Mouse (Mus musculus) lung, embryonic 16.5 days (tissue): ENCODE data around the gene Olfr1357. TPM values are rescaled to one million over a fixed set of nuclear protein-coding genes. Genes with fewer than 3 reads are reported as not detected.

Source experiments
- ATAC-seq: fragments of 200-750 bp; cut with Nextera tagmentation; 2 replicates; pipeline ENCODE4 v1.8.0; 2017; ENCODE audit warnings: low read depth, mild to moderate bottlenecking, moderate library complexity
- H3K27ac ChIP-seq: fragments of 300-500 bp; sonication (generic); 2 replicates; pipeline ENCODE4 v1.5.1; 2014; ENCODE audit warnings: mild to moderate bottlenecking, control low read depth, low read length
- H3K27me3 ChIP-seq: fragments of 300-500 bp; sonication (generic); 2 replicates; pipeline ENCODE4 v1.6.1; 2014; ENCODE audit warnings: low read depth, low read length, mixed read lengths; ENCODE audit not compliant: control insufficient read depth, insufficient read depth
- H3K36me3 ChIP-seq: fragments of 300-500 bp; sonication (generic); 2 replicates; pipeline ENCODE4 v1.6.1; 2014; ENCODE audit warnings: low read length; ENCODE audit not compliant: control insufficient read depth, insufficient read depth
- H3K4me1 ChIP-seq: fragments of 300-500 bp; sonication (generic); replicated peaks from 2 replicates; pipeline ENCODE4 v1.6.1; 2014; ENCODE audit warnings: low read length, mixed read lengths; ENCODE audit not compliant: control insufficient read depth, insufficient read depth
- H3K4me2 ChIP-seq: fragments of 300-500 bp; sonication (generic); 2 replicates; pipeline ENCODE4 v1.6.1; 2014; ENCODE audit warnings: low read depth, low read length, control low read depth
- H3K4me3 ChIP-seq: fragments of 300-500 bp; sonication (generic); 2 replicates; pipeline ENCODE4 v1.5.1; 2014; ENCODE audit warnings: mild to moderate bottlenecking, low read length, control low read depth
- H3K9ac ChIP-seq: fragments of 300-500 bp; sonication (generic); 2 replicates; pipeline ENCODE4 v1.6.1; 2014; ENCODE audit warnings: low read length, control low read depth
- H3K9me3 ChIP-seq: fragments of 300-500 bp; sonication (generic); 2 replicates; pipeline ENCODE4 v1.6.1; 2016; ENCODE audit warnings: low read length; ENCODE audit not compliant: control insufficient read depth
- WGBS: fragments of 180-500 bp; shearing (Covaris S2); extraction: QIAGEN DNeasy Blood & Tissue Kit; methylation state at CpG from one replicate; pipeline ENCODE4 v1.1.7; 2014; 5-methylcytosine and 5-hydroxymethylcytosine counted together
- polyA plus RNA-seq: library from polyadenylated mRNA; unstranded; fragments of >200 nt; fragmentation: Nextera tagmentation; extraction: Ambion mirVana; gene quantifications from 2 replicates; pipeline ENCODE4 v1.2.1, GENCODE M21; 2015

The Olfr1357 gene
- polyA plus RNA-seq, 1 experiment from 2014 or later, result not detected

GRCm38 (mm10) chr10:78574250-78575104, 43.4 kb downstream of the Olfr1357 start, which contains the start of gene Ilvbl:
Gene Ilvbl, plus strand, starts transcription at chr10:78574346.
- no peaks in the 10 kb centered on the region for H3K36me3 ChIP-seq
- H3K4me2 ChIP-seq, result peak within 1 kb of the TSS; percentile 71
- H3K4me3 ChIP-seq, result peak within 1 kb of the TSS; percentile 70
- peak within 1 kb of the TSS; percentile 95 for H3K27ac ChIP-seq
- H3K4me1 ChIP-seq, result peaks cover 5% of the 10 kb centered on the region
- WGBS, result under 1% methylated on average over 51 of the region's 51 CpGs
- H3K9me3 ChIP-seq, result no peaks in the 10 kb centered on the region
- peak; percentile 92 for ATAC-seq
- peak within 1 kb of the TSS; percentile 80 for H3K9ac ChIP-seq
- no peaks in the 10 kb centered on the region for H3K27me3 ChIP-seq

- Histone ChIP-seq H3K9me3 (no peaks in the 10 kb centered on the region), H3K4me3 (no peak overlapping the region), H3K4me1 (peaks cover 5% of the 10 kb centered on the region), H3K27me3 (no peaks in the 10 kb centered on the region), H3K27ac (no peak overlapping the region), H3K9ac (no peak overlapping the region), H3K4me2 (no peak overlapping the region), H3K36me3 (no peaks in the 10 kb centered on the region)
- 75% methylated on average over 3 of the region's 3 CpGs for WGBS
- ATAC-seq, result no peak
Measured at GRCm38 (mm10) chr10:78573226-78573625, 44.6 kb downstream of the Olfr1357 start.

GRCm38 (mm10) chr10:78570897-78571296, 47.0 kb downstream of the Olfr1357 start:
- no peak for ATAC-seq
- Histone ChIP-seq H3K9me3 (no peaks in the 10 kb centered on the region), H3K4me3 (no peak overlapping the region), H3K36me3 (no peaks in the 10 kb centered on the region), H3K27ac (no peak overlapping the region), H3K9ac (no peak overlapping the region), H3K4me1 (peaks cover 4% of the 10 kb centered on the region), H3K27me3 (no peaks in the 10 kb centered on the region), H3K4me2 (no peak overlapping the region)
- WGBS, result 48% methylated on average over 2 of the region's 2 CpGs

GRCm38 (mm10) chr10:78570416-78570815, 47.5 kb downstream of the Olfr1357 start:
- no peaks in the 10 kb centered on the region for H3K36me3 ChIP-seq
- H3K4me2 ChIP-seq, result no peak overlapping the region
- H3K27ac ChIP-seq, result no peak overlapping the region
- no peak overlapping the region for H3K9ac ChIP-seq
- no peaks in the 10 kb centered on the region for H3K27me3 ChIP-seq
- 51% methylated on average over 6 of the region's 6 CpGs for WGBS
- no peak for ATAC-seq
- no peaks in the 10 kb centered on the region for H3K9me3 ChIP-seq
- H3K4me3 ChIP-seq, result no peak overlapping the region
- no peaks in the 10 kb centered on the region; the same call in 1 of the 2 replicates for H3K4me1 ChIP-seq

GRCm38 (mm10) chr10:78569686-78570085, 48.2 kb downstream of the Olfr1357 start:
- no peaks in the 10 kb centered on the region for H3K36me3 ChIP-seq
- no peak for ATAC-seq

GRCm38 (mm10) chr10:78569191-78569590, 48.7 kb downstream of the Olfr1357 start:
- no peak overlapping the region for H3K4me2 ChIP-seq
- no peak overlapping the region for H3K4me3 ChIP-seq
- 79% methylated on average over 3 of the region's 3 CpGs for WGBS
- ATAC-seq, result no peak
- no peaks in the 10 kb centered on the region for H3K9me3 ChIP-seq
- no peaks in the 10 kb centered on the region for H3K27me3 ChIP-seq
- H3K36me3 ChIP-seq, result no peaks in the 10 kb centered on the region
- H3K9ac ChIP-seq, result no peak overlapping the region
- H3K27ac ChIP-seq, result no peak overlapping the region
- H3K4me1 ChIP-seq, result no peaks in the 10 kb centered on the region

More at GRCm38 (mm10) chr10:78569686-78570085, 48.2 kb downstream of the Olfr1357 start:
- Histone ChIP-seq H3K9me3 (no peaks in the 10 kb centered on the region), H3K4me1 (no peaks in the 10 kb centered on the region), H3K27ac (no peak overlapping the region), H3K4me3 (no peak overlapping the region), H3K4me2 (no peak overlapping the region), H3K9ac (no peak overlapping the region), H3K27me3 (no peaks in the 10 kb centered on the region)
- 41% methylated on average over 3 of the region's 3 CpGs for WGBS

- Histone ChIP-seq H3K4me2 (no peak overlapping the region), H3K36me3 (no peaks in the 10 kb centered on the region), H3K9me3 (no peaks in the 10 kb centered on the region), H3K27ac (no peak overlapping the region), H3K27me3 (no peaks in the 10 kb centered on the region), H3K4me3 (no peak overlapping the region), H3K4me1 (no peaks in the 10 kb centered on the region), H3K9ac (no peak overlapping the region)
- no peak for ATAC-seq
- 64% methylated on average over 1 of the region's 1 CpGs for WGBS
Measured at GRCm38 (mm10) chr10:78565070-78565469, 52.8 kb downstream of the Olfr1357 start.

Other genes starting within 250 kb of the Olfr1357 start
- gene Rrp1, start 205.0 kb downstream of the Olfr1357 start, polyA plus RNA-seq, result 263 and 274 TPM in 2 replicates
- gene Cstb, start 192.4 kb downstream of the Olfr1357 start, polyA plus RNA-seq, result 240 and 270 TPM in 2 replicates
- gene Pdxk, start 153.1 kb downstream of the Olfr1357 start, polyA plus RNA-seq, result 7.3 and 8.0 TPM in 2 replicates
- gene Olfr1358, start 100.6 kb downstream of the Olfr1357 start, polyA plus RNA-seq, result not detected in 2 replicates
- 50.1 and 50.4 TPM in 2 replicates for gene Ilvbl, start 43.7 kb downstream of the Olfr1357 start, polyA plus RNA-seq
- gene Syde1, start 26.1 kb downstream of the Olfr1357 start, polyA plus RNA-seq, result 23.0 and 25.2 TPM in 2 replicates
- 0.21 TPM in 1 of 2 replicates, not detected in the other for gene Casp14, start 100.2 kb upstream of the Olfr1357 start, polyA plus RNA-seq
- gene Ccdc105, start 135.0 kb upstream of the Olfr1357 start, polyA plus RNA-seq, result 0.16 TPM in 2 replicates
- gene Slc1a6, start 162.4 kb upstream of the Olfr1357 start, polyA plus RNA-seq, result 0.63 and 0.83 TPM in 2 replicates
- gene Olfr1356, start 234.1 kb upstream of the Olfr1357 start, polyA plus RNA-seq, result not detected in 2 replicates